Mouse (Mus musculus) lung, adult 18-20 months (tissue): ENCODE data around the gene Mcm7.
"Not testable (repeated sequence)": the region's sequence is repeated elsewhere in the genome, so short reads cannot be mapped to it uniquely, and the experiment has no call there.

Experiments
- DNase-seq, 2 experiments: peaks; one replicate each; pipeline ENCODE4 v3.0.0; 2022; ENCODE audit warnings: mixed read lengths in 2 of 2

Gene Mcm7

GRCm38 (mm10) chr5:138171695-138172491 is at the start of gene Mcm7, which contains the start of gene Ap4m1:
Gene Mcm7, minus strand, starts transcription at chr5:138172422.
Gene Ap4m1, plus strand, starts transcription at chr5:138172002.
- peak; percentile 99 for DNase-seq

GRCm38 (mm10) chr5:138219864-138220263 is 47.6 kb upstream of the Mcm7 start:
- no peak for DNase-seq

DNA sequence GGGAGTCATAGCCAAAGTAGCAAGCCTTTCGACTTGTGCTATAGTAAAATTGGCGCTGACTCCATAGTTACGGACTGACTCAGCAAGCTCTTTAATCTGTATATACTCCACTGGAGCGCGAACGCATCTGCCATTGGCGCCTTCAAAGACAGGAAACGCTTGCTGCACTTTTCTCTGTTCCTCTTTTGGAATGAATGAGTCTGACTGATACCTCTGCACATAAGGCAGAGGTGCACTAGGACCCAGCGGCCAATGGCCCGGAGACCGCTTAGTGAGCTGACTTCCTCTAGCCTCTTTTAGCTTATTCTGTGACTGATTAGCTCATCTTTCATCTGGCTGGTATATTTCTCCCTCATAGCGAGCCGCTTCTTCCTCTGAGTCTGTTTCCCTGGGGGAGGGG is 44.4 kb upstream of the Mcm7 start:
- not testable (repeated sequence) for DNase-seq

DNA sequence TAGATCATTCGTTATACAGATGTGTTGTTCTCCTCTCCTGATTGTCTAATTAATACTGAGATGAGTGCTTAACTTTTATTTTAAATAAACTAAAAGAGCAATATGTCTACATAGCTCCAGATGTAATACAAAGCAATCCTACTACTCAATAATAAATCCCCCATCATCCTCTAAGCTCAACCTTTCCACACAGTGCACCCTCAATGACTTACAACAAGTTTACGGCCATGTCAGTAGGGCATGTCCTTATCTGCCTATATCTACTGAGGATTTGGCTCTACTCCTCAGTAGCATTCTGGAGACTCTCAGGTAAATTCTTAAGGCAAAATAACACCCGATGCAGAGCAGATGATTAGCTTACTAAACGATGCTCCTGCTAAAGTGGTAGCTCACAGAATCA is 35.7 kb upstream of the Mcm7 start:
- no peak for DNase-seq

DNA sequence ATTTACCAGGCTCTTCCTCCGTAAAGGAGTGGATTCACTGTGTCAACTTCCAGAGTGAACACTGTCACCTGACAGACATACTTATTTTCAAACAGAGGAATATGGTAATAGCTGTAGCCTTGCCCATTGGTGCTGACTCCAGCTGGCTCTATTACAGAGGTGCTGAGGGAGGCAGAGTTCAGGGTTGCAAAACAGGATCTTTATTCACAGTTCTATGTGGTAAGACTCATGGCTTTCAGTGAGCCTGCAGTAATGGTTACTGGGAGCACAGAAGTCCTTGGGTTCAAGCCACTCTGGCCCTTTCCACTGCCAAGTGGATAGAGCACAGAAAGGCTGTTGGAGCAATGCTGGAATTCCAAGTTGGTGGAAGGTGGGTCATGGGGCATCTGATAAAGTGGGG is 35.0 kb upstream of the Mcm7 start:
- no peak for DNase-seq

GRCm38 (mm10) chr5:138202086-138202485 is 29.9 kb upstream of the Mcm7 start:
- no peak for DNase-seq

DNA sequence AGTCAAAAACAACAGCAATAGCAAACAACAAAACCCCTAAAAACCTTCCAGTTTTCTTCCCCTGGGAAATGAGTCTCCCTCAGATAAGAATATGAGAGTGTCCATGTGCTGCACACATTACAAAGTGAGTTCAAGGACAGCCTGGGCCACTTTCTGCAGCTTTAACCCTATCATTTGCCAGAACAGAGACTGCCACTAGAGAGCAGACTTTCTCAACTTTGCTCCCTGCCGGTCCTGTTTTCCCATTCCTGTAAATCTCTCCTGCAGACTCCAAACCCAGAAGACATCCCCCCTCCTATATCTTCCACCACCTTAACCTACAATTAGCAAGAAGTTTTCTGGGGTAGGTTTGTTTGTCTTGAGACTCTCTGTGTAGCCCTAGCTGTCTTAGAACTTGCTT is 27.4 kb upstream of the Mcm7 start:
- DNase-seq: no peak

DNA sequence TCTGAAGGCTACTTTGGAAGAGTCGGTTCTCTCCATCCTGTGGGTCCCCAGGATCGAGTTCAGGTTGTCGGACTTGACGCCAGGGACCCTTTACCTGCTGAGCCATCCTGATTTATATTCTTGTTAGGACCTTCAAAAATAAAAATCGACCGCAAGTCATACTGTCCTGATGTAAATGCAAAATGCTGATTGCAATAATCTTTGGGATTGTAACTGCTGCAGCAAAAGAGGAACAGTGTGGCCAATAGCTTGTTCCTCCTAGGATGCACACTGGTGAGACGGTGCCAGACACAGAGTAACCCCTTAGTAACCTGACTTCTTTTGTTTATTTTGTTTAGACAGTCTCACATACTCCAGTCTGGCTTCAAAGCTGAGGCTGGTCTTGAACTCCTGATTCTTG is 23.2 kb upstream of the Mcm7 start:
- DNase-seq: no peak

GRCm38 (mm10) chr5:138194755-138195345 is 22.6 kb upstream of the Mcm7 start:
- peak in 1 of 2 experiments; percentile 30 for DNase-seq

GRCm38 (mm10) chr5:138193771-138194727 is 21.8 kb upstream of the Mcm7 start, which contains the start of gene Mblac1:
Gene Mblac1, plus strand, starts transcription at chr5:138194314.
- peak; percentile 87 for DNase-seq

GRCm38 (mm10) chr5:138187661-138188306 is 15.6 kb upstream of the Mcm7 start:
- DNase-seq: peak; percentile 75 to 77

GRCm38 (mm10) chr5:138186950-138187638 is 14.9 kb upstream of the Mcm7 start, which contains the start of the genes Taf6 and Cnpy4:
Gene Taf6, minus strand, starts transcription at chr5:138187451.
Gene Cnpy4, plus strand, starts transcription at chr5:138187485.
- peak; percentile 86 to 89 for DNase-seq

- DNase-seq: no peak
These were observed 995 bp upstream of the Mcm7 start for GRCm38 (mm10) chr5:138173217-138173616.

- DNase-seq: peak; percentile 96 to 97
These were observed 1.2 kb downstream of the Mcm7 start for GRCm38 (mm10) chr5:138170936-138171561.

DNA sequence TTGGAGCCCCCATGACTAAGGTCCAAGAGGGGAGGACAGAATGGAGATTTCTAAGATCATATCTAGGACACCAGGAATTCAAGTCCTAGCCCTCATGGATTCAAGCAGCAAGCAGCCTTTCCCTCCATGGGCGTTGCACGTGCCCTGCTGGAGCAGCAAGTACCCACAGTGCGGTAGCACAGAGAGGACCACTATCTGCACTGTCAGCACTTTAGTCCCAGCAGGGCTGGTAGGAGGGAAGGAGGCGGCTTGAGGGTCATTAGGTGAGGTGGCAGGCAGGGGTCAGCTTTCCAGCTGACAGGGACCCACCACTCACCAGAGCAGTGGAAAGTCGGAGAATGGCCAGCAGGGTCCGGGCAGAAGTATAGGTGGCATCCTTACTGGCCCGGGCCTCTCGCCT is 6.6 kb downstream of the Mcm7 start:
- no peak for DNase-seq

DNA sequence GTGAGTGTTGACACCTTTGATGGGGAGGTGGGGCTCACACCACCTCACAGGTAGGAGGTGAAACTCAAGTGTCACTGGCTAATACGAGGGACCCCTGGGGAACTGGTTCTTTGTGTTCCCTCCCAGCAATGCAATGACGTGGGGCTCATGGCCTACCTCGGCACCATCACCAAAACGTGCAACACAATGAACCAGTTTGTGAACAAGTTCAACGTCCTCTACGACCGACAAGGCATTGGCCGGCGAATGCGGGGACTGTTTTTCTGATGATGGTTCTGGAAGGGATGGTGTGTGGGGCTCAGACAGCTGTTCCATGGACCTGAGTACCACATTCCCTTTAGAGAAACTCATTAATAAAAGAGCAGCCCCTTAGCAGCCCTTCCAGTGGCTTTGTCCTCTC is 8.6 kb downstream of the Mcm7 start:
- no peak for DNase-seq

DNA sequence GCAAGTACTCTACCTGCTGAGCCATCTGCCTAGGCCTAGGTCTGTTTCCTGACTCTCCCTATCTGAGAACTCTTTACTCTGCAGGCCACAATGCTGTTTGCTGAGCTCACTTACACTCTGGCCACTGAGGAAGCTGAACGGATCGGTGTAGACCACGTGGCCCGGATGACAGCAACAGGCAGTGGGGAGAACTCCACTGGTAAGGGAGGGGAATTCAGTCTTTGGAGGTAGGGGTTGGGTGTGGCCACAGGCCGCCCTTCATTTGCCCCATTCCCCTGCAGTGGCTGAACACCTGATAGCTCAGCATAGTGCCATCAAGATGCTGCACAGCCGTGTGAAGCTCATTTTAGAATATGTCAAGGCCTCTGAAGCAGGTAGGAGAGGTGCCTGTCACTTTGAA is 9.2 kb downstream of the Mcm7 start:
- DNase-seq: no peak

DNA sequence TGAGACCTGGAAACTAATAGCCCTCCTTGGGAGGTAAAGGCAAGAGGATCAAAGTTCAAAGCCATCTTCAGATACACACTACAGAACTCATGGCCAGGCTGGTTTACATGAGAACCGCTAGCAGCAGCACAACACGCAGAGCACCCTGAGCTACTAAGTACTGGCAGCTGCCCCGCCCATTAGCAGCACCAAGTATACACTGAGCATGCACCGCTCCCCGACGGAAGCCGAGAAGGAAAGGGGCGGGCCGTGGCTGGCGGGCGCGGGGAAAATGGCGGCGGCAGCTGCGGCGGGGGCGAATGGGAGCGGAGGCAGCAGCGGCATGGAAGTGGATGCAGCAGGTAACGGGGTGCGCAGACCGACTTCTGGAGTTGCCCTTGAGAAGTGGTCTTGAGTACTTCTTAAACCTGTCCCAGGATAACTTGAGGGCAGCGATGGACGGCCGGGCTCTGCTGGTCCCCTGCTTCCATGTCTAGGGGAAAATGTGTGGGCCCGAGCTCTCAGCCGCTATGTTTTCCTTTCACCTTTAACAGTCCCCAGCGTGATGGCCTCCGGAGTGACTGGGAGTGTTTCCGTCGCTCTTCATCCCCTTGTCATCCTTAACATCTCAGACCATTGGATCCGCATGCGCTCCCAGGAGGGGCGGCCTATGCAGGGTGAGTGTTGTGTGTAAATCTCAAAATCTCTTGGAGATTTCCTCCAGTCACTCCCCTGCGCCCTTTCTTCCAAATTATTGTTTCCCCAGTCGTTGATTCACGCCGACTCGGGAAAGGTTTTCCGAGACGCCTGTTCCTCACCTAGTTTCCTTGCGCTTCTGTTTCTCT is 11.2 kb downstream of the Mcm7 start, which contains the start of gene Cops6:
Cops6 (plus strand) TSS at position 230 of the 824 bp plus-strand sequence.
- peak; percentile 94 to 95 for DNase-seq

DNA sequence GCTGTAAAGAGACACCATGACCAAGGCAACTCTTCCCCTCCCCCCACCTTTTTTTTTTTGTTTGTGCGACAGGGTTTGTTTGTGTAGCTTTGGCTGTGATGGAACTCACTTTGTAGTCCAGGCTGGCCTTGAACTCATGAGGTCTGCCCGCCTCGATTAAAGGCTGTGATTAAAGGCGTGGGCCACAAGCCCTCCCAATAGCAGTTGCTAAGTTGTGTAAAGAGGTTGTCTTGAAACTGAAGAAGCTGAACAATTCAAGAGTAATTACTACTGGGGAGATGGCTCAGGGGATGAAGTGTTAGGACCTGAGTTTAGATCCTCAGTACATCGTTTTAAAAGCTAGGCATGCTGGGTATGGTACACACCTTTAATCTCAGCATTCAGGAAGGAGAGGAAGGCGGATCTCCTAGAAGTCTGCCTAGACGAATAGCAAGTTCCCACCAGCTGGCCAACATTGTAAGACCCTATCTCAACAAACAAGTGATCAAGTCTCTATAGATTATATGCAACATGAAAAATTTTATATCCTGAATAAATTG is 11.9 kb downstream of the Mcm7 start:
- no peak for DNase-seq

- DNase-seq: peak; percentile 90 to 95
These were observed 16.7 kb downstream of the Mcm7 start, which contains the start of gene Zfp113 for GRCm38 (mm10) chr5:138155443-138155976. Gene Zfp113, minus strand, starts transcription at chr5:138155744.
